Mouse (Mus musculus): ENCODE data around the gene Ccser1. TPM values are rescaled to one million over a fixed set of nuclear protein-coding genes. Genes with fewer than 3 reads are reported as not detected.

The Ccser1 gene
- polyA plus RNA-seq, 1 experiment from 2014 or later, result 14.3 TPM

DNA sequence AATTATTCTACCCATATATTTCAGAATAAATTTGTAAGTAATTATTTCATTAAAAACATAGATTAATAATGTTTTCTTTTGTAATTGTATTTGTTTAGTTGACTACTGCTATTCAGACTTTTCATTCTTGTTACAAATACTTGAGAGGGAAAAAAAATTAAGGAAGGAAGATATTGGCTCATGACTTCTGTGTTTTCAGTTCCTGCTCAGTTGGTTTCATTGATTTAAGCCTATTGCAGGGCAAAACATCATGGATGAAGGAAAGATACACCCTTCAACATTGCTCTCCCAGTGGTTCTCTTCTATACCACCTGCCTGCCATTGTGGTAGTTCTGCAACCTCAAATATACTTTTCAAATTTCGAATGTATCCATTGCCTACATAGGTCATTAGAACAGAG lies 541.1 kb downstream of the Ccser1 start:
- Histone ChIP-seq H3K27me3 (no peaks in the 10 kb centered on the region), H3K4me1 (replicated peaks) (no peaks in the 10 kb centered on the region), H3K4me3 (replicated peaks) (no peak overlapping the region), H3K9ac (replicated peaks) (no peak overlapping the region), H3K36me3 (no peaks in the 10 kb centered on the region), H3K27ac (no peak overlapping the region), H3K4me2 (no peak overlapping the region), H3K9me3 (no peaks in the 10 kb centered on the region)
- ATAC-seq (ENCODE audit: insufficient number of reproducible peaks, insufficient read depth, low FRiP score, low TSS enrichment, low read depth), result no peak
- 81% methylated on average over 1 of the region's 1 CpGs for WGBS

DNA sequence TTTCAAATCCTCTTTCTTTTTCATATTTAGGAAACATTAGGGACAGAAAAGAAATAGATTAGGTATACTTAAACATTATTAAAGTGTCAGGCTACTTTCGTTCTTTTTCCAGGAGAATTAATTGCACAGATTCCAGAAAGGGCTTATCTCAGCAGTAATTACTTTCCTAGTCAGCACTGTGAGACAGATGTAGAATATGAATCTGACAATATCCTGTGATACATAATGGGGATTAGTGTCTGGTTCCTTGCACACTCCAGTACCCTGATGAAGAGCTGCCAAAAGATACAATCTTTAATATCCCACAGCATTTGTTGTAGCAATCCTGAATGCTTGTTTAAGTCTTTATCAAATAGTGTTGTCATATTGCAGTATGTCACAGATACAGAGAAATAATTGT lies 548.9 kb downstream of the Ccser1 start:
- H3K4me3 ChIP-seq (replicated peaks), result no peak overlapping the region
- no peaks in the 10 kb centered on the region for H3K36me3 ChIP-seq
- H3K4me2 ChIP-seq, result no peak overlapping the region
- H3K27me3 ChIP-seq, result no peaks in the 10 kb centered on the region
- ATAC-seq (ENCODE audit: insufficient number of reproducible peaks, insufficient read depth, low FRiP score, low TSS enrichment, low read depth), result no peak
- WGBS, result 59% methylated on average over 1 of the region's 1 CpGs
- no peaks in the 10 kb centered on the region for H3K9me3 ChIP-seq
- no peak overlapping the region for H3K9ac ChIP-seq (replicated peaks)
- no peaks in the 10 kb centered on the region for H3K4me1 ChIP-seq (replicated peaks)
- no peak overlapping the region for H3K27ac ChIP-seq

DNA sequence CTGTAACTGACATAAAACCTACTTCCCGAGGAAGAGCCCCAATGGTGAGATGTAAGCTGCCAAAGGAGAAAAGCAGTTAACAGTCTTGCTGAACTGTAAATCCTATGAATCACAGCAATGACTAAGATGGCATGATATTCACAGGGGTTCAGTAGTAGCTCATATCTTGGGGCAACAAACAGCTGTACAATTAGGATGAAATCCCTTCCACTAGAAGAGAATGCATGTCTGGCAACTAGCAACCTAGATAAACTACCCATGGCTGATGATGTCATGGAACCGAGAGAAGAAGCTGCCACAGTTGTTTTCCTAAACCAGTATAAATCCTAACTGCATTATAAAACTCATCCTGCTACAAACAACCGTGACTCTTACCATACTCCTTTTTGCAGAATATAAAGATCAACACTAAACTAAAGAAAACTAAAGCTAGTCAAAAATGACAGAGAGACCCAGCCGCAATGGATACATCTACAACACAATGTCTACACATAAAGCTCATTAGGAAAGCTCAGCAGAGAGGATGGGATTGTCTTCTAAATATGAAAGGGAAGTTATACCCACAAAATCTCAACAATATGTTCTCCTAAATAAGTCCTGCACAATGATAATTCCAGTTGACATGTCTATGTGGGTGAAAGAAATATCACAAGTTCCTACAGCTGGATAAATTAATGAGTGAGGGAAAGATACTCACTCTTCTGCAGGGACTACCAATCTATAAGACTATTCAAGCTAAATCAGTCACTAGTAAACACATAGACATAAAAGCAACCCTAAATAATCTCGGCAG lies 550.2 kb downstream of the Ccser1 start:
- no peak overlapping the region for H3K27ac ChIP-seq
- H3K4me2 ChIP-seq, result no peak overlapping the region
- no peak overlapping the region for H3K9ac ChIP-seq (replicated peaks)
- no peak for ATAC-seq (ENCODE audit: insufficient number of reproducible peaks, insufficient read depth, low FRiP score, low TSS enrichment, low read depth)
- no peak overlapping the region for H3K4me3 ChIP-seq (replicated peaks)
- 67% methylated on average over 5 of the region's 5 CpGs for WGBS
- H3K4me1 ChIP-seq (replicated peaks), result no peaks in the 10 kb centered on the region
- H3K9me3 ChIP-seq, result no peaks in the 10 kb centered on the region
- no peaks in the 10 kb centered on the region for H3K36me3 ChIP-seq
- no peaks in the 10 kb centered on the region for H3K27me3 ChIP-seq

DNA sequence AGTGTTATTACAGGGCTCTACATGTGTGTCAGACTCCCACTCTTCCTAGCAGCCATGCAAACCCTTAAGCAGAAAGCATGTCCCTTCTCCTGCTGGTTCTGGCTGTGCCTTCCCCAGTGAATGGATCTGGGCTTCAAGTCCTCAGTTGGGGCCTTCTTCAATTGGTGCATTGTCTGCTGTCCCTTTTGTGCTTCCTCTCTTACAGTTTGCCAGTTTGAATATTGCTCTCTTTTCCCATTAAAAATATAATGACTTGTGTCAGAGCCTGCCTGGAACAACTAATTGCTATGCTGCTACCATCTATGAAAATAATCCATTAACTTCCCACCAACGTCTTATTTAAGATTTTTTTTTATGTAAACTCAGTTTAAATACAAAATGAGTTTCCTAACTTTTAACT lies 566.2 kb downstream of the Ccser1 start:
- Histone ChIP-seq H3K9me3 (no peaks in the 10 kb centered on the region), H3K36me3 (no peaks in the 10 kb centered on the region), H3K4me3 (replicated peaks) (no peak overlapping the region), H3K4me1 (replicated peaks) (no peaks in the 10 kb centered on the region), H3K27me3 (no peaks in the 10 kb centered on the region), H3K9ac (replicated peaks) (no peak overlapping the region), H3K4me2 (no peak overlapping the region), H3K27ac (no peak overlapping the region)
- no peak for ATAC-seq (ENCODE audit: insufficient number of reproducible peaks, insufficient read depth, low FRiP score, low TSS enrichment, low read depth)
- 60% methylated on average over 1 of the region's 1 CpGs for WGBS

DNA sequence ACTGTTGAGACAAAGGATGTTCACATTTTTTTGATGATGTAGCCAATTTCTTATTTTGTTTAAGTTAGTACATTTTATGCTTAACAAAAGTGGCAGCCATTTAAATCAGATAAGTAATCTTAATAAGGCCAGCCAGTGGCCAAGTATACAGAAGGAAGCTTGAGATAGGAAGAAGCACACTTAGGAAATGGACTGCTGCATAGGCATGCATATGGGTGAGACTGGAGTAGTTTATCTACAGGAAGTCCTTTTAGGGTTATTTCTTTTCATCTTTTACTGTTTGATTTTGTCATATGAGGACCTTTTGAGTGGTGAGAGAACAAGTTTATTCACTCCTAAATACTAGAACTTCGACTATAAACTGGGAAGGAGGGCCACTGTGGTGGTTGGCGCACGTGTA lies 582.0 kb downstream of the Ccser1 start:
- no peak overlapping the region for H3K4me3 ChIP-seq (replicated peaks)
- H3K4me2 ChIP-seq, result no peak overlapping the region
- 0 out of 2 replicates have a peak, but pooled peaks cover 2% of the 10 kb centered on the region for H3K4me1 ChIP-seq (replicated peaks)
- no peak for ATAC-seq (ENCODE audit: insufficient number of reproducible peaks, insufficient read depth, low FRiP score, low TSS enrichment, low read depth)
- H3K27me3 ChIP-seq, result no peaks in the 10 kb centered on the region
- H3K9ac ChIP-seq (replicated peaks), result no peak overlapping the region
- H3K36me3 ChIP-seq, result no peaks in the 10 kb centered on the region
- WGBS, result 95% methylated on average over 3 of the region's 3 CpGs
- no peak overlapping the region for H3K27ac ChIP-seq
- H3K9me3 ChIP-seq, result no peaks in the 10 kb centered on the region

DNA sequence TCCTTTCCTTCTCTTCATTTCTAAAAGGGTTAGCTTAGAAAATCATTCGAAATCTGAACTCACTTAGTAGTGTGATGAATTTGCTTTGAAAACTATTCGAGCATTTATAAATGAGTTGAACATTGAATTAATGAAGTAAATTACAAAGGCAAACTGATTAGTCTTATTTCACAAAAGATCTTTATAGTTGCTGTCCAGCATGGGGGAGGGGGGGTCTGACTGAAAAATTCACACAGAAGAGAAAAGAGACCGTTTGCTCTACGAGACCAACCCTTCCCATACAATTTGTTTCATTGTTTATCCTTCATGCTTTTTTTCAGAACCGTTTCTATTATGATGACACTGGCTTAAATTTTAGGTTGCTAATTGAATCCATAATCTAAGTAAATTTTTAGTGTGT lies 583.3 kb downstream of the Ccser1 start:
- H3K27me3 ChIP-seq, result no peaks in the 10 kb centered on the region
- H3K4me1 ChIP-seq (replicated peaks), result 0 out of 2 replicates have a peak, but pooled peaks cover 2% of the 10 kb centered on the region
- no peak overlapping the region for H3K4me2 ChIP-seq
- H3K4me3 ChIP-seq (replicated peaks), result no peak overlapping the region
- H3K27ac ChIP-seq, result no peak overlapping the region
- H3K9ac ChIP-seq (replicated peaks), result no peak overlapping the region
- no peaks in the 10 kb centered on the region for H3K36me3 ChIP-seq
- WGBS, result 87% methylated on average over 5 of the region's 5 CpGs
- ATAC-seq (ENCODE audit: insufficient number of reproducible peaks, insufficient read depth, low FRiP score, low TSS enrichment, low read depth), result no peak
- no peaks in the 10 kb centered on the region for H3K9me3 ChIP-seq

DNA sequence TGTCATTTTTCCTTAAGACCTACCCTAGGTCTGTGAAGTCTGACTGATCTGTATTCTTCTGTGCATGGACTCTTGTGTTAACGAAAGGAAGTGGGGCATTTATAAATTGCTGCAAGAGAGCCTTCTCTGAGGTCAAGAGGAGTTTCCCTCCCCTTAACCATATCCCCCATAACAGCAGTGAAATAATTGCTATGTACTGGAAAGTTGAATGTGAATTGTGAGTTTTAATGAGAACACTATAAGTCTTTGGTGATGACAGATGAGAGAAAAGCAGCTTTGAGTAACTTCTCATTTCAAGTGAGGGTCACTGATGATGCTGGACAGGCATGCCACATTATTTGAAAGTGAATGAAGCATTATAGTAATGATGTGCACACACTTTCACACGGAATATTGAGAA lies 585.7 kb downstream of the Ccser1 start:
- Histone ChIP-seq H3K4me2 (no peak overlapping the region), H3K4me1 (replicated peaks) (0 out of 2 replicates have a peak, but pooled peaks cover 2% of the 10 kb centered on the region), H3K9ac (replicated peaks) (no peak overlapping the region), H3K27me3 (no peaks in the 10 kb centered on the region), H3K36me3 (no peaks in the 10 kb centered on the region), H3K4me3 (replicated peaks) (no peak overlapping the region), H3K27ac (no peak overlapping the region), H3K9me3 (no peaks in the 10 kb centered on the region)
- whole genome bisulfite sequencing, result 64% methylated on average over 2 of the region's 2 CpGs
- no peak for ATAC-seq (ENCODE audit: insufficient number of reproducible peaks, insufficient read depth, low FRiP score, low TSS enrichment, low read depth)

DNA sequence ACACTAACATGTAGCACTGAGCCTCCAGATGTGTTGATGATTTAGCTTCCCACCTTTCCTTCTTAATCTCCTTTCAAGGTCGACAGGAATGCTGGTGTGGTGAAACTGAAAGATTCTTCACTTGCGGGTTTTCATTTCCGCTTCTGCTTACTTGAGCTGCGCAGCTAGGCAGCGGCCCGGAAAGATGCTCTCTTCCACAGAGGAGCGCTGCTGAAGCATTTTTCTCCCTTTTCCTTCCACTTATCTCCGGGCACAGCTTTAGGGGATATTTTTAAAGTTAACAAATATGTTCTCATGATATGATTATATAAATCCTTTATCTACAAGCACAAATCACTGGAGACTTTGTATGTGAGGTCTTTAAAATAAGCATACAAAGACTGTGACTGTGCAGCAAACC lies 587.0 kb downstream of the Ccser1 start:
- H3K4me3 ChIP-seq (replicated peaks), result no peak overlapping the region
- H3K27me3 ChIP-seq, result no peaks in the 10 kb centered on the region
- no peaks in the 10 kb centered on the region for H3K9me3 ChIP-seq
- no peaks in the 10 kb centered on the region for H3K36me3 ChIP-seq
- no peak for ATAC-seq (ENCODE audit: insufficient number of reproducible peaks, insufficient read depth, low FRiP score, low TSS enrichment, low read depth)
- 83% methylated on average over 8 of the region's 8 CpGs for WGBS
- H3K4me1 ChIP-seq (replicated peaks), result 0 out of 2 replicates have a peak, but pooled peaks cover 2% of the 10 kb centered on the region
- H3K27ac ChIP-seq, result no peak overlapping the region
- no peak overlapping the region for H3K4me2 ChIP-seq
- no peak overlapping the region for H3K9ac ChIP-seq (replicated peaks)

DNA sequence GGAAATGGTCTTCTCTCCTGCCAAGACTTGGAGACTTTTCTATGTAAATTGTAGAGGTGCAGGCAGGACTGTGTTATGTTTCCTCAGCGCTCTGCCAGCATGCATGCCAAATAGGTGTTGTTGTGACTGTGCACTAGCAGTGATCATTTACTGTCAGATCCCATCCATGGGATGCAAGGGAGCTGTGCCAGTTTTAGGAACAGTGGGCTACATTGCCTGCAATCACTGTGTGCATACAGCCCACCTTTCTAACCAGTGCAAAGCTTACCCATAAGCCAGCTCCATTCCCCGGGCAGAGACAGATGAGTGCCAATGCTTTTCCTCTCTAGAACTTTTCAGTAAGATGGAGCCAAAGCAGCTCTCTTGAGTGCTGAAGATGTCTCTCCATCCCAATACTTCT lies 606.6 kb downstream of the Ccser1 start:
- H3K9me3 ChIP-seq, result no peaks in the 10 kb centered on the region
- H3K9ac ChIP-seq (replicated peaks), result no peak overlapping the region
- H3K27ac ChIP-seq, result no peak overlapping the region
- H3K27me3 ChIP-seq, result no peaks in the 10 kb centered on the region; the same call in 1 of the 2 replicates
- WGBS, result 80% methylated on average over 2 of the region's 2 CpGs
- no peak for ATAC-seq (ENCODE audit: insufficient number of reproducible peaks, insufficient read depth, low FRiP score, low TSS enrichment, low read depth)
- no peak overlapping the region for H3K4me3 ChIP-seq (replicated peaks)
- no peak overlapping the region for H3K4me2 ChIP-seq
- no peaks in the 10 kb centered on the region for H3K36me3 ChIP-seq
- no peaks in the 10 kb centered on the region for H3K4me1 ChIP-seq (replicated peaks)

DNA sequence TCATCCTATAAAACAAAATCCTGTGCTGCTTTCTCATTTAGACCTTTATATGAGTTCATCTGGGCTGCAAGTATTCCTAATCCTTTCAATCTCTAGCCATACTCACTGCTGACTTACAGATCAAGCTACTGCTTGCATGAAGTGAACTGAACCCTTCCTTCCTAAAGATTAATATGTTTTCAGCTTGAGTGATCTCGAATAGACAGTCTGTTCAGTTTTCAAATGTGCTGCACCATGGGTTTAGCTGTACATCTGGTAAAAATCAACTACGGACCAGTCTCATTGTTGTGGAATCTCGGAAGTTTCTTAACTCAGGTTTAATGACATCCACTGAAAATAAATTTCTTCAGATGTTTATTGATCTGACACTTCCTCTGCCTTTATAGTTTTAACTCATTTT lies 620.8 kb downstream of the Ccser1 start:
- Histone ChIP-seq H3K4me1 (replicated peaks) (no peaks in the 10 kb centered on the region), H3K27me3 (no peaks in the 10 kb centered on the region), H3K36me3 (no peaks in the 10 kb centered on the region), H3K9me3 (no peaks in the 10 kb centered on the region), H3K4me3 (replicated peaks) (no peak overlapping the region), H3K4me2 (no peak overlapping the region), H3K27ac (no peak overlapping the region), H3K9ac (replicated peaks) (no peak overlapping the region)
- ATAC-seq (ENCODE audit: insufficient number of reproducible peaks, insufficient read depth, low FRiP score, low TSS enrichment, low read depth), result no peak
- WGBS, result 34% methylated on average over 3 of the region's 3 CpGs

DNA sequence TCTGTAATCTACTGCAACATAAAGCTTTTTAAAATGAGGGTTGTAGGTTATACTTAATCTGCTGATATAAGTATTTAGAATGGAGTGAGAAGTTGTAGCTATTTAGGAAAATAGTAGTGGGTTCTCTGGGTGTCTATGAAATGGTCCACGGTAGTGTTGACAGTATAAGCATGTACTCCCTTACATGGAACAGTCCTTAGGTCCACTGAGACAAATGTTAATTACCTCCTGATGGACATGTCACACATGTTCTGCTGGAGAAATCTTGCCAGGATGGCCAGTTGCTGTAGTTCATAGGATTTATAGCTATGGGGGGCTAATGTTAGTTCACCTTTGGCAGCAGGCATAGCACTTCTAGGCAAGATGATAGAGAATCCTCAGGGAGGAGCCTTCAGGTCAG lies 625.4 kb downstream of the Ccser1 start:
- no peak overlapping the region for H3K4me2 ChIP-seq
- no peak overlapping the region for H3K4me3 ChIP-seq (replicated peaks)
- no peaks in the 10 kb centered on the region for H3K4me1 ChIP-seq (replicated peaks)
- H3K9me3 ChIP-seq, result no peaks in the 10 kb centered on the region
- no peak overlapping the region for H3K9ac ChIP-seq (replicated peaks)
- no peak overlapping the region for H3K27ac ChIP-seq
- no peaks in the 10 kb centered on the region for H3K36me3 ChIP-seq
- H3K27me3 ChIP-seq, result no peaks in the 10 kb centered on the region
- WGBS, result 84% methylated on average over 1 of the region's 1 CpGs
- ATAC-seq (ENCODE audit: insufficient number of reproducible peaks, insufficient read depth, low FRiP score, low TSS enrichment, low read depth), result no peak

DNA sequence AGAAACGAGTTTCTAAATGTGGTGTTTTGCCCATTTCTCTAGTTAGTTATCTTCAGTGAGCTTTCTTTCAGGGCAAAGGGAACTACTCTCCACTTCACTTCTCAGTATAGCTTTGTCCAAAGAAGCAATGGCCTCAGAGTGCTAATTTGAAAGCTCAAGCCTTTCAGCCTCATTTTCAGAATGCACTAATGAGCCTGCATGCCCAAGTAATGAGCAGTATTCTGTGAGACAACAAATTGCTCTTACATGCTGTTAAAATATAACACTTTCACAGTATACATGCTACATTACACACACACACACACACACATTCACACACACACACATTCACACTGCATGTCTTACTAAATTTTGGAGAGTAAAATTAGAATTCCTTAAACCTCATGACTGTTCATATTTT lies 637.6 kb downstream of the Ccser1 start:
- Histone ChIP-seq H3K9me3 (no peaks in the 10 kb centered on the region), H3K36me3 (no peaks in the 10 kb centered on the region), H3K27ac (no peak overlapping the region), H3K27me3 (no peaks in the 10 kb centered on the region), H3K4me1 (replicated peaks) (no peaks in the 10 kb centered on the region), H3K9ac (replicated peaks) (no peak overlapping the region), H3K4me2 (no peak overlapping the region), H3K4me3 (replicated peaks) (no peak overlapping the region)
- no peak for ATAC-seq (ENCODE audit: insufficient number of reproducible peaks, insufficient read depth, low FRiP score, low TSS enrichment, low read depth)
- 58% methylated on average over 1 of the region's 1 CpGs for WGBS

Measured in limb, embryonic 12.5 days (tissue).